Mouse (Mus musculus) midbrain, embryonic 11.5 days (tissue): ENCODE results near the gene Dbh. TPM values are rescaled to one million over a fixed set of nuclear protein-coding genes. Genes with fewer than 3 reads are reported as not detected.

ENCODE experiments used
- ATAC-seq: fragments of 200-750 bp; cut with Nextera tagmentation; 2 replicates; pipeline ENCODE4 v1.8.0; 2017; ENCODE audit warnings: moderate TSS enrichment, moderate library complexity; ENCODE audit not compliant: low FRiP score
- DNase-seq: peaks from one replicate; pipeline ENCODE4 v3.0.0; 2015; ENCODE audit warnings: low spot score; ENCODE audit errors: missing footprints
- H3K27ac ChIP-seq: fragments of 300-500 bp; sonication (generic); 2 replicates; pipeline ENCODE4 v1.5.1; 2014; ENCODE audit warnings: low read depth, low read length
- H3K27me3 ChIP-seq: fragments of 300-500 bp; sonication (generic); 2 replicates; pipeline ENCODE4 v1.6.1; 2014; ENCODE audit warnings: mild to moderate bottlenecking, low read length, moderate library complexity, mixed read lengths; ENCODE audit not compliant: control insufficient read depth, insufficient read depth
- H3K36me3 ChIP-seq: fragments of 300-500 bp; sonication (generic); 2 replicates; pipeline ENCODE4 v1.6.1; 2014; ENCODE audit warnings: mild to moderate bottlenecking, low read length, moderate library complexity, mixed read lengths; ENCODE audit not compliant: control insufficient read depth, insufficient read depth
- H3K4me1 ChIP-seq: fragments of 300-500 bp; sonication (generic); 2 replicates; pipeline ENCODE4 v1.6.1; 2014; ENCODE audit warnings: low read length; ENCODE audit not compliant: control insufficient read depth, insufficient read depth
- H3K4me2 ChIP-seq: fragments of 300-500 bp; sonication (generic); 2 replicates; pipeline ENCODE4 v1.6.1; 2014; ENCODE audit warnings: mild to moderate bottlenecking, moderate library complexity
- H3K4me3 ChIP-seq: fragments of 300-500 bp; sonication (generic); 2 replicates; pipeline ENCODE4 v1.5.1; 2014; ENCODE audit warnings: low read depth, low read length
- H3K9ac ChIP-seq: fragments of 300-500 bp; sonication (generic); 2 replicates; pipeline ENCODE4 v1.6.1; 2014; ENCODE audit warnings: low read length
- H3K9me3 ChIP-seq: fragments of 300-500 bp; sonication (generic); 2 replicates; pipeline ENCODE4 v1.6.1; 2016; ENCODE audit warnings: low read length; ENCODE audit not compliant: control insufficient read depth
- WGBS: fragments of 180-500 bp; shearing (Covaris S2); extraction: QIAGEN DNeasy Blood & Tissue Kit; methylation state at CpG from one replicate; pipeline ENCODE4 v1.1.7; 2014; 5-methylcytosine and 5-hydroxymethylcytosine counted together
- polyA plus RNA-seq: library from polyadenylated mRNA; unstranded; fragments of >200 nt; fragmentation: Nextera tagmentation; extraction: Ambion mirVana; gene quantifications from 2 replicates; pipeline ENCODE4 v1.2.1, GENCODE M21; 2014

The Dbh gene
- polyA plus RNA-seq, 1 experiment from 2014 or later, result 0.48 TPM

GRCm38 (mm10) chr2:27128990-27129389 lies 36.0 kb upstream of the Dbh start:
- no peak overlapping the region for H3K27ac ChIP-seq
- H3K27me3 ChIP-seq, result no peaks in the 10 kb centered on the region
- no peak for DNase-seq
- no peaks in the 10 kb centered on the region for H3K9me3 ChIP-seq
- ATAC-seq, result no peak
- H3K4me1 ChIP-seq, result no peaks in the 10 kb centered on the region
- no peak overlapping the region for H3K4me2 ChIP-seq
- no peak overlapping the region for H3K9ac ChIP-seq
- WGBS, result 66% methylated on average over 3 of the region's 3 CpGs
- no peak overlapping the region for H3K4me3 ChIP-seq
- H3K36me3 ChIP-seq, result no peaks in the 10 kb centered on the region

- DNase-seq (no peak), ATAC-seq (no peak)
- Histone ChIP-seq H3K4me3 (no peak overlapping the region), H3K27me3 (no peaks in the 10 kb centered on the region), H3K4me2 (no peak overlapping the region), H3K27ac (no peak overlapping the region), H3K36me3 (no peaks in the 10 kb centered on the region), H3K4me1 (no peaks in the 10 kb centered on the region), H3K9ac (no peak overlapping the region), H3K9me3 (no peaks in the 10 kb centered on the region)
- WGBS, result 88% methylated on average over 5 of the region's 5 CpGs
Measured at GRCm38 (mm10) chr2:27135935-27136334, 29.1 kb upstream of the Dbh start.

DNA sequence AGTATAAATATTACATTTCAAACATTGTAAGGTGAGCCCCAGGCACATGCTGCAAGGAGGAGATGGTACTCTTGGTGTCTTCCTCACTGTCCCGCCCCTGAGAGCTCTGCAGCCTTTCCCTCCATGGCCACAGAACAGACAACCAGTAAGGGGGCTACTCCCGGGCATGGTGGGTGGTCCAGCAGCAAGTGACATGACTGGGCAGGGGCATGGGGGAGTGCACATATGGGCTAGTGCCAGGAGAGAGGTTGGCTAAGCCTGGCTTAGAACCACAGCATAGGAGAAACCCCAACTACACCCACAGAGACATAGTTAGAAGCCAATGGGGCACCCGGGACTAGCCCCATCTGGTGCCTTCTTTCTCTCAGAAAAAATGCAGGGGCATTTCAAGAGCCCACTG lies 28.7 kb upstream of the Dbh start:
- H3K27ac ChIP-seq, result no peak overlapping the region
- DNase-seq, result no peak
- no peaks in the 10 kb centered on the region for H3K36me3 ChIP-seq
- H3K9me3 ChIP-seq, result no peaks in the 10 kb centered on the region
- no peaks in the 10 kb centered on the region for H3K4me1 ChIP-seq
- H3K27me3 ChIP-seq, result peaks cover under 1% of the 10 kb centered on the region; the same call in 1 of the 2 replicates
- 72% methylated on average over 3 of the region's 3 CpGs for WGBS
- ATAC-seq, result no peak
- H3K4me3 ChIP-seq, result no peak overlapping the region
- H3K4me2 ChIP-seq, result no peak overlapping the region
- no peak overlapping the region for H3K9ac ChIP-seq

GRCm38 (mm10) chr2:27136789-27137188 lies 28.2 kb upstream of the Dbh start:
- WGBS, result 73% methylated on average over 1 of the region's 1 CpGs
- Histone ChIP-seq H3K4me3 (no peak overlapping the region), H3K27me3 (peaks cover 4% of the 10 kb centered on the region), H3K9ac (no peak overlapping the region), H3K4me2 (no peak overlapping the region), H3K27ac (no peak overlapping the region), H3K4me1 (no peaks in the 10 kb centered on the region), H3K36me3 (no peaks in the 10 kb centered on the region), H3K9me3 (no peaks in the 10 kb centered on the region)
- DNase-seq, result no peak
- no peak for ATAC-seq

DNA sequence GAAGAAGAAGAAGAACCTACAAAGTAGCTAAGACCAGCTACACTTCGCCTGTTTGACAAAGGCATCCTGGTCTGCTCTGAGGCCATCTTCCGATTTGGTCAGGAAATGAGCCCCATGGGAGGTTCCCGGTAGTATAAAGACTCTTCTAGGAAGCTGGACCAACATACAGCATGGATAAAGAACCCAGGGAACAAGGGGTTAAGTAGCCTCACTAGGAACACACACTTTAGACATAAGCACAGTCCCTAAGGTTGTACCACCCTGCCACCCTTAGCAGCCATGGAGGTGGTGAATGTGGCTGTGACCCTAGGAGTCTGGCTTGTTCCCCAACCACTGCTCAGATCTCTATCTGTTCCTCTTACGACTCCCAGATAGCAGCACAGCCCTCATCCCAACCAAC lies 26.7 kb upstream of the Dbh start:
- Histone ChIP-seq H3K27me3 (peaks cover 8% of the 10 kb centered on the region), H3K9me3 (no peaks in the 10 kb centered on the region)
- 78% methylated on average over 4 of the region's 4 CpGs for WGBS

DNA sequence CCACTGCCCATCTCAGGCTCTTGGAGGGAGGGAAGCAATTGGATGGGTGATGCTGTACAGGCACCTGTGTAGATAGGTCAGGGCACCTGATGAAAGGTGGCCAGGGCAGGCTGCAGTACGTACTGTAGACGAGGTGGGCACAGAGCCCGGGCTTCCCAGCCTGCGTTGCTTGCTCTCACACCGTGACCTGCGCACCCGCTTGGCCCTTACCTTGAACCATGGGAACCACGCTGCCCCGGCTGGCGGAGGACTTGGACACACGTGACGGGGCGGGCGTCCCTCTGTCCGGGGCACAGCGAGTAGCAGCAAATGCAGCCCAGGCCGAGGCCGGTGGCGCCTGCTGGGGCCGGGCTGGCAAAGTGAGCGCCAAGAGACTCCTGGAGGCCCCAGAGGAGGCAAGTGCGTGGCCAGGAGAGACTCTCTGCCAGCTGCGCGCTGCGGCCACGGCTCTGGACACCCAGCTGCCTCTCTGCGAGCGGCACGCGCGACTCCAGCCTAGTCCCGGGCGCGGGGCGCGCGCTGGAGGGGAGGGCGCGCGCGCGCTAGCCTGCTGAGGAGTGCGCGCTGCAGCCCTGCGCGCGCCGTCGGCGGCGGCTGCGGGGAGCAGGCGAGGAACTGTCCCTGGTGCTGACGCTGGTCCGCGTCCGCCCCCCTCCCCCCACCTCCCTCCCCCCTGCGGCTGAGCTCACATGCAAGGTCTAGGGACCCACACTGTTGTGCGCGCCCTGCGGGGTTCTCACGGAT lies 22.9 kb upstream of the Dbh start, which contains the start of gene Fam163b:
TSS of gene Fam163b (minus strand) at position 542 of the 744 bp plus-strand sequence.
- Histone ChIP-seq H3K27ac (no peak within 1 kb of the TSS), H3K36me3 (no peaks in the 10 kb centered on the region)
- WGBS, result 2% methylated on average over 41 of the region's 62 CpGs

More for the DNA sequence above, 26.7 kb upstream of the Dbh start:
- no peak overlapping the region for H3K4me3 ChIP-seq
- no peaks in the 10 kb centered on the region for H3K36me3 ChIP-seq
- DNase-seq (peak; percentile 62), ATAC-seq (no peak)
- no peak overlapping the region for H3K27ac ChIP-seq
- no peak overlapping the region for H3K9ac ChIP-seq
- H3K4me1 ChIP-seq, result peaks cover 5% of the 10 kb centered on the region; the same call in 1 of the 2 replicates
- H3K4me2 ChIP-seq, result no peak overlapping the region

GRCm38 (mm10) chr2:27144957-27145356 lies 20.1 kb upstream of the Dbh start:
- H3K27me3 ChIP-seq, result peaks cover 8% of the 10 kb centered on the region
- H3K9me3 ChIP-seq, result no peaks in the 10 kb centered on the region
- no peak overlapping the region for H3K9ac ChIP-seq
- ATAC-seq, result no peak
- peak; percentile 59 for DNase-seq
- H3K4me3 ChIP-seq, result no peak overlapping the region
- no peak overlapping the region for H3K27ac ChIP-seq
- H3K4me2 ChIP-seq, result no peak overlapping the region
- peaks cover 14% of the 10 kb centered on the region for H3K4me1 ChIP-seq
- 71% methylated on average over 2 of the region's 2 CpGs for WGBS
- H3K36me3 ChIP-seq, result no peaks in the 10 kb centered on the region

More for the DNA sequence above, 22.9 kb upstream of the Dbh start, which contains the start of gene Fam163b:
- Histone ChIP-seq H3K27me3 (peaks cover 8% of the 10 kb centered on the region), H3K4me3 (peak within 1 kb of the TSS; percentile 33), H3K9ac (peak within 1 kb of the TSS; percentile 9; the same call in 1 of the 2 replicates), H3K4me2 (peak within 1 kb of the TSS; percentile 64), H3K9me3 (no peaks in the 10 kb centered on the region), H3K4me1 (peaks cover 5% of the 10 kb centered on the region; the same call in 1 of the 2 replicates)
- ATAC-seq, result peak; percentile 59; the same call in 1 of the 2 replicates
- DNase-seq, result peak; percentile 92

- DNase-seq, result peak; percentile 70
- Histone ChIP-seq H3K4me1 (peaks cover 14% of the 10 kb centered on the region), H3K4me2 (no peak overlapping the region), H3K4me3 (no peak overlapping the region), H3K9me3 (no peaks in the 10 kb centered on the region), H3K27ac (no peak overlapping the region), H3K36me3 (no peaks in the 10 kb centered on the region), H3K9ac (no peak overlapping the region), H3K27me3 (peaks cover 4% of the 10 kb centered on the region)
- no peak for ATAC-seq
- 86% methylated on average over 6 of the region's 6 CpGs for WGBS
Measured at GRCm38 (mm10) chr2:27146840-27147239, 18.2 kb upstream of the Dbh start.

GRCm38 (mm10) chr2:27149457-27149856 lies 15.6 kb upstream of the Dbh start:
- Histone ChIP-seq H3K4me3 (no peak overlapping the region), H3K36me3 (no peaks in the 10 kb centered on the region), H3K9me3 (no peaks in the 10 kb centered on the region), H3K4me2 (no peak overlapping the region), H3K9ac (no peak overlapping the region), H3K27ac (no peak overlapping the region), H3K4me1 (peaks cover 16% of the 10 kb centered on the region), H3K27me3 (no peaks in the 10 kb centered on the region)
- DNase-seq, result peak; percentile 88
- 0% methylated on average over 2 of the region's 2 CpGs for WGBS
- peak; percentile 14; the same call in 1 of the 2 replicates for ATAC-seq
